Comparison of ENCODE assay signal across 22 mouse cellular contexts in the genomic region with DNA sequence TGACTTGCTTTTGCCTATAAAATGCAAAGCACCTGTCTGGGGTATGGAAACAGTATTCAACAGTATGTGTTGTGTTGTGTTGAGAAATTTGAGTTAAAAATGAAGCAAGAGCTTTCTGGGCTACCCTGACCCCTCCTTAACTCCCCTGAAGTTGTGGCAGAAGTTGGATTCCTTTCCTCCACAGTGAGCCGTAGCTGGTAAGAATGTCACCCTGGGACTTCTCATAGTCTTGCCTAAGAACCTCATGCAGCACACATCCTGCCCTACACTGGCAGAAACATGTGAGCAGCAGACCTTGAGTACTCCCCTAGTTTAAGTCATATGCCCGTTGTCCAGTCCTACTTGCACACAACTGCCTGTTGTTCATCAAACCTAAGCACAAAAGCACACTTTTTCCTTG. TPM values are rescaled to one million over a fixed set of nuclear protein-coding genes. Genes with fewer than 3 reads are reported as not detected.
DNase-seq lines count a peak whose midpoint lies in the region; ATAC-seq lines count a peak whose summit lies in the region.
"Had no signal": no experiment of that assay in that cellular context is flagged by ENCODE, and none has a peak within 500 bp of the region (broad histone marks: within the 10 kb centered on the region; RNA-seq: fewer than 3 reads in every experiment).

No protein-coding gene starts in this region.

- 0 out of 2 replicates have a peak, but pooled peaks have one; percentile 14 for ATAC-seq in megakaryocyte, adult 5-6 weeks (ENCODE audit: poor library complexity, severe bottlenecking)
- ATAC-seq: forebrain, embryonic 13.5 days; forebrain, embryonic 15.5 days; forebrain, postnatal 0 days; Patski had no signal

- no peak overlapping the region for H3K27ac ChIP-seq in heart, embryonic 10.5 days
- H3K27ac ChIP-seq: embryonic facial prominence, embryonic 10.5 days; embryonic facial prominence, embryonic 12.5 days; forebrain, embryonic 13.5 days; forebrain, embryonic 15.5 days had no signal

- no peaks in the 10 kb centered on the region for H3K36me3 ChIP-seq in heart, embryonic 10.5 days
- H3K36me3 ChIP-seq: embryonic facial prominence, embryonic 10.5 days; embryonic facial prominence, embryonic 12.5 days; forebrain, embryonic 15.5 days had no signal

- H3K27me3 ChIP-seq in heart, embryonic 10.5 days (ENCODE audit: insufficient read depth, poor library complexity, severe bottlenecking), result no peaks in the 10 kb centered on the region
- H3K27me3 ChIP-seq: embryonic facial prominence, embryonic 12.5 days; forebrain, embryonic 13.5 days; forebrain, embryonic 15.5 days; Patski had no signal

- peaks cover 9% of the 10 kb centered on the region; the same call in 1 of the 2 replicates for H3K4me1 ChIP-seq in heart, embryonic 10.5 days
- H3K4me1 ChIP-seq: embryonic facial prominence, embryonic 12.5 days had no signal

- WGBS in heart, embryonic 10.5 days, result 85% methylated on average over 2 of the region's 2 CpGs

- DNase-seq in heart, adult 11 months, result peak; percentile 80
- DNase-seq in heart, embryonic 10.5 days (ENCODE audit: low spot score), result no peak
- DNase-seq in 416B (ENCODE audit: low read depth), result peak; percentile 56
- DNase-seq in adipocyte (ENCODE audit: low spot score), result peak; percentile 26
- no peak for DNase-seq in T-cell, adult 2 months (ENCODE audit: low spot score)
- DNase-seq in testis, postnatal 10 days (ENCODE audit: low spot score), result no peak
- DNase-seq in urinary bladder, postnatal 36 days (ENCODE audit: low spot score in 2 of 2), result no peak
- DNase-seq: adrenal gland, adult 8-10 months; adrenal gland, postnatal 14 days; adrenal gland, postnatal 36 days; cerebellum, adult 11-12 months; cerebellum, adult 2 months; cerebellum, adult 9-10 months; cerebellum, postnatal 10 days; cerebellum, postnatal 25 days; forebrain, postnatal 0 days had no signal

- H3K9me3 ChIP-seq in heart, embryonic 10.5 days, result no peaks in the 10 kb centered on the region
- H3K9me3 ChIP-seq: embryonic facial prominence, embryonic 10.5 days; embryonic facial prominence, embryonic 12.5 days; forebrain, embryonic 13.5 days; forebrain, embryonic 15.5 days had no signal

- no peak overlapping the region for H3K4me3 ChIP-seq in heart, embryonic 10.5 days
- H3K4me3 ChIP-seq: embryonic facial prominence, embryonic 10.5 days; embryonic facial prominence, embryonic 12.5 days; forebrain, embryonic 13.5 days; forebrain, embryonic 15.5 days had no signal

RNA-seq across cellular contexts. Expression of gene Klf7, which starts 4.7 kb away (rescaled TPM):
- 15.1 and 15.8 TPM in 2 replicates for polyA plus RNA-seq in heart, embryonic 10.5 days (2016; fragmentation: Nextera tagmentation; extraction: Ambion mirVana)
- 11.9 and 13.6 TPM in 2 replicates for total RNA-seq in megakaryocyte, adult 5-6 weeks (2015)
- total RNA-seq in megakaryocyte, adult 5-6 weeks (2017), result 8.3 and 13.0 TPM in 2 replicates

Comparison
In these comparisons a context has a peak if more than half of its experiments do, and no peak if none do; other contexts are left out.
1. DNase-seq: peak in heart, adult 11 months (single experiment), 416B (single experiment) and adipocyte (single experiment); none in heart, embryonic 10.5 days (single experiment), T-cell, adult 2 months (single experiment), testis, postnatal 10 days (single experiment) and urinary bladder, postnatal 36 days (0 of 2).